ENCODE assay signal across 9 mouse cellular contexts in genomic region chr10:5803739-5804138, GRCm38 (mm10). TPM values are rescaled to one million over a fixed set of nuclear protein-coding genes. Genes with fewer than 3 reads are reported as not detected.
A peak's percentile ranks its signal among the peaks of the same experiment; 100 is the strongest.
DNase-seq lines count a peak whose midpoint lies in the region; ATAC-seq and TF ChIP-seq lines count a peak whose summit lies in the region.
"Had no signal": no experiment of that assay in that cellular context is flagged by ENCODE, and none has a peak within 500 bp of the region (broad histone marks: within the 10 kb centered on the region; RNA-seq: fewer than 3 reads in every experiment).

No protein-coding gene starts in this region.

- TF ChIP-seq CTCF in C2C12 (IDR thresholded peaks at IDR 0.05; ENCODE audit: control insufficient read depth, insufficient read depth, insufficient read length) = no peak

- DNase-seq in adrenal gland, adult 18-20 months (ENCODE audit: low spot score in 2 of 2) = no peak
- DNase-seq in cerebellum, postnatal 4 days (ENCODE audit: low spot score in 2 of 2) = no peak
- no peak for DNase-seq in gastrocnemius, adult 18-20 months (ENCODE audit: low spot score)
- DNase-seq: kidney, adult 8-10 months had no signal

- H3K9ac ChIP-seq in forebrain, embryonic 15.5 days (replicated peaks) = peak overlapping the region; percentile 27
- peak overlapping the region; percentile 55 for H3K9ac ChIP-seq in liver, embryonic 15.5 days

- no peak overlapping the region for H3K27ac ChIP-seq in forebrain, embryonic 15.5 days (replicated peaks)
- peak overlapping the region; percentile 57 for H3K27ac ChIP-seq in liver, embryonic 15.5 days (replicated peaks)

- H3ac ChIP-seq in C2C12 (ENCODE audit: control insufficient read depth, insufficient read length, low read depth) = peak overlapping the region; percentile 68

- H3K27me3 ChIP-seq in erythroblast, embryonic 14.5 days (ENCODE audit: control insufficient read depth) = no peaks in the 10 kb centered on the region
- no peaks in the 10 kb centered on the region for H3K27me3 ChIP-seq in C2C12 (ENCODE audit: control insufficient read depth, insufficient read depth, insufficient read length)
- no peaks in the 10 kb centered on the region for H3K27me3 ChIP-seq in forebrain, embryonic 15.5 days
- H3K27me3 ChIP-seq in liver, embryonic 15.5 days = no peaks in the 10 kb centered on the region

- peaks cover 52% of the 10 kb centered on the region for H3K4me1 ChIP-seq in erythroblast, embryonic 14.5 days (ENCODE audit: control insufficient read depth)
- H3K4me1 ChIP-seq in forebrain, embryonic 15.5 days = peaks cover 46% of the 10 kb centered on the region
- peaks cover 44% of the 10 kb centered on the region for H3K4me1 ChIP-seq in liver, embryonic 15.5 days (replicated peaks)

- peaks cover 52% of the 10 kb centered on the region for H3K79me3 ChIP-seq in C2C12 (ENCODE audit: low read depth)

- H3K36me3 ChIP-seq in erythroblast, embryonic 14.5 days (ENCODE audit: control insufficient read depth) = peaks cover 61% of the 10 kb centered on the region
- H3K36me3 ChIP-seq in C2C12 (ENCODE audit: control insufficient read depth, insufficient read depth) = peaks cover 56% of the 10 kb centered on the region
- H3K36me3 ChIP-seq in forebrain, embryonic 15.5 days = peaks cover 22% of the 10 kb centered on the region
- H3K36me3 ChIP-seq in liver, embryonic 15.5 days (replicated peaks) = peaks cover 49% of the 10 kb centered on the region

- peaks cover 2% of the 10 kb centered on the region; the same call in 1 of the 2 replicates for H3K9me3 ChIP-seq in erythroblast, embryonic 14.5 days (ENCODE audit: control insufficient read depth, low read length)
- no peaks in the 10 kb centered on the region for H3K9me3 ChIP-seq in forebrain, embryonic 15.5 days
- H3K9me3 ChIP-seq in liver, embryonic 15.5 days (replicated peaks) = no peaks in the 10 kb centered on the region

- WGBS in forebrain, embryonic 15.5 days = 2% methylated on average over 1 of the region's 1 CpGs
- 0% methylated on average over 1 of the region's 1 CpGs for WGBS in liver, embryonic 15.5 days (ENCODE audit: insufficient replicate concordance)

- ATAC-seq in erythroblast, adult 5-6 weeks (replicated peaks; ENCODE audit: low FRiP score, poor library complexity, severe bottlenecking) = no peak
- ATAC-seq in forebrain, embryonic 15.5 days (replicated peaks) = no peak
- no peak for ATAC-seq in liver, embryonic 15.5 days (ENCODE audit: insufficient read depth)

- H3K79me2 ChIP-seq in C2C12 (ENCODE audit: control insufficient read depth, insufficient read depth) = peaks cover 57% of the 10 kb centered on the region

- peak overlapping the region; percentile 89 for H3K4me2 ChIP-seq in forebrain, embryonic 15.5 days (replicated peaks)
- peak overlapping the region; percentile 85 for H3K4me2 ChIP-seq in liver, embryonic 15.5 days

- peak overlapping the region; percentile 99 for H3K4me3 ChIP-seq in erythroblast, embryonic 14.5 days (replicated peaks)
- H3K4me3 ChIP-seq in C2C12 (ENCODE audit: insufficient read depth, poor library complexity, severe bottlenecking) = peak overlapping the region; percentile 85
- H3K4me3 ChIP-seq in forebrain, embryonic 15.5 days = peak overlapping the region; percentile 58
- peak overlapping the region; percentile 93 for H3K4me3 ChIP-seq in liver, embryonic 15.5 days (replicated peaks)

TF ChIP-seq in C2C12, 6 proteins besides CTCF, POLR2A, EP300 and RAD21:
- TF ChIP-seq MYOD1 (IDR thresholded peaks at IDR 0.05; ENCODE audit: control insufficient read depth, insufficient read length, low read depth) (no peak), USF1 (IDR thresholded peaks at IDR 0.05; ENCODE audit: low read depth) (no peak), MAX (IDR thresholded peaks at IDR 0.05) (no peak), CEBPB (IDR thresholded peaks at IDR 0.05; ENCODE audit: low read depth) (no peak), MYOG (IDR thresholded peaks at IDR 0.05; ENCODE audit: control insufficient read depth, extremely low read depth, insufficient read length) (no peak), FOSL1 (IDR thresholded peaks at IDR 0.05; ENCODE audit: insufficient read depth, low read length, poor library complexity, severe bottlenecking) (no peak)

RNA-seq across cellular contexts. Expression of gene Fbxo5, which starts 1.7 kb away (rescaled TPM):
- 2.7 and 3.4 TPM in 2 replicates for polyA plus RNA-seq in erythroblast, embryonic 14.5 days (2012)
- total RNA-seq in erythroblast, adult 5-6 weeks (2015; ENCODE audit: low replicate concordance) = 36.2 and 37.9 TPM in 2 replicates
- 23.9 and 53.4 TPM in 2 replicates for total RNA-seq in erythroblast, adult 5-6 weeks (2017; ENCODE audit: low replicate concordance)
- polyA plus RNA-seq in C2C12 (2012; fragmentation: generic; extraction: Trizol) = 19.9 TPM
- 36.2 and 39.2 TPM in 2 replicates for polyA plus RNA-seq in forebrain, embryonic 15.5 days (2015; fragmentation: Nextera tagmentation; extraction: Ambion mirVana)
- polyA plus RNA-seq in liver, embryonic 15.5 days (2015; fragmentation: Nextera tagmentation; extraction: Ambion mirVana) = 82.7 and 89.3 TPM in 2 replicates
- 1 to 10 TPM; 1.8 to 1.9 TPM for total RNA-seq in adrenal gland, adult 18-20 months (2021)
- total RNA-seq in gastrocnemius, adult 18-20 months (2021) = under 1 TPM; 0.21 to 0.40 TPM

RNA-seq across cellular contexts. Expression of gene Mtrf1l, which starts 20.0 kb away (rescaled TPM):
- polyA plus RNA-seq in erythroblast, embryonic 14.5 days (2012) = 0.15 and 0.25 TPM in 2 replicates
- 1.7 and 20.2 TPM in 2 replicates for total RNA-seq in erythroblast, adult 5-6 weeks (2015; ENCODE audit: low replicate concordance)
- total RNA-seq in erythroblast, adult 5-6 weeks (2017; ENCODE audit: low replicate concordance) = 8.6 and 19.3 TPM in 2 replicates
- polyA plus RNA-seq in C2C12 (2012; fragmentation: generic; extraction: Trizol) = 2.9 TPM
- polyA plus RNA-seq in forebrain, embryonic 15.5 days (2015; fragmentation: Nextera tagmentation; extraction: Ambion mirVana) = 11.4 and 12.7 TPM in 2 replicates
- polyA plus RNA-seq in liver, embryonic 15.5 days (2015; fragmentation: Nextera tagmentation; extraction: Ambion mirVana) = 6.0 and 6.6 TPM in 2 replicates
- 10 to 100 TPM; 10.8 to 12.3 TPM for total RNA-seq in adrenal gland, adult 18-20 months (2021)
- 1 to 10 TPM; 3.8 TPM for total RNA-seq in gastrocnemius, adult 18-20 months (2021)
